Mouse (Mus musculus) liver, postnatal 0 days (tissue): ENCODE measurements around the gene Fndc4.

Source experiments
- CTCF ChIP-seq: sonication (generic); IDR thresholded peaks from 2 replicates; pipeline ENCODE4 v1.5.1; 2016; ENCODE audit warnings: antibody characterized with exemption, low read depth
- EP300 ChIP-seq: IDR thresholded peaks from 2 replicates; pipeline ENCODE4 v1.6.1; 2016; ENCODE audit warnings: antibody characterized with exemption, low read depth, mild to moderate bottlenecking

- no peak for TF ChIP-seq EP300
- no peak for TF ChIP-seq CTCF
Observed at GRCm38 (mm10) chr5:31297981-31298380, 2.1 kb upstream of the Fndc4 start.
